Mouse (Mus musculus) left cerebral cortex, adult 2 months (tissue): Measurements from ENCODE around the gene Vwa8. TPM values are rescaled to one million over a fixed set of nuclear protein-coding genes. Genes with fewer than 3 reads are reported as not detected.
"Not testable (repeated sequence)": the region's sequence is repeated elsewhere in the genome, so short reads cannot be mapped to it uniquely, and the experiment has no call there.

Experiments
- DNase-seq, 2 experiments: peaks; one replicate each; pipeline ENCODE4 v3.0.0; 2021 to 2022; ENCODE audit warnings: low spot score in 2 of 2, mixed read lengths in 1 of 2; ENCODE audit errors: extremely low spot score in 1 of 2
- H3K27ac ChIP-seq: fragments of 200-600 bp; 2 replicates; pipeline ENCODE4 v1.8.1; 2022
- H3K4me3 ChIP-seq: fragments of 200-600 bp; 2 replicates; pipeline ENCODE4 v1.8.1; 2022
- CTCF ChIP-seq: fragments of 200-600 bp; IDR thresholded peaks from 2 replicates; pipeline ENCODE4 v1.8.1; 2022; ENCODE audit warnings: antibody characterized with exemption, mild to moderate bottlenecking, moderate library complexity
- intact Hi-C: fragments of 180-260 bp; cut with DNase I; formaldehyde crosslinking; loops from one replicate; pipeline ENCODE4 v1.15.1; 2025
- total RNA-seq, 2 experiments: library from RNA; stranded (reverse); gene quantifications; 2 replicates each; pipeline ENCODE4 v1.2.3; 2021

Gene Vwa8
- total RNA-seq, 2 experiments from 2014 or later: 31.7 to 32.3 TPM

DNA sequence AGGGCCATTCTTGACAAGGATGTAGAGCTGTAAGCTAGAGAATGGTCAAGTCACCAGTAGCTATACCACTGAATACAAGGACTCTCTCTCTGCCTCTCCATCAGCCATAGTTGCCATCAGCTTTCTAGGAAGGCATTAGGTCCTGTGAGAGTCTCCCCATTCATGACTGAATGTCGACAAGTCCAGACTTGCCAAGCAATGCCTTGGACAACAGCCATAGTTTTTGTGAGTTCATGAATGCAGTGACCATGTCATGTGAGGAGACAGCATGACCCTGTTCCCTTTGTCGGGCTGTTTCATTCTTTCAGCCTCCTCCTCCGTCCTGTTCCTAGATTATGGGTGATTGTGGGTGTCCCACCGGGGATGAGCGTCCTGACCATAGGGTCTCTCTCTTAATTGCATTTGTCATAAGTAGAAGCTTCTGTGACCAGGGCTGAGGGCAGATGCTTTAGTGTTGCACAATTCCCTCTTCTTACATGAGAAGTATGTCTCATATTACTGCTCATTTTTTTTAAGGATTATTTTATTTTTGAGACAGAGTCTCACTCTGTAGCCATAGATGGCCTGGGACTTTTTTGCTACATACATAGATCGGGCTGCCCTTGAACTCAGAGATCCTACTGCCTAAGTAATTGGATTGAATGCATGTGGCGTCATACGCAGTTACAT, 37.8 kb downstream of the Vwa8 start:
- intact Hi-C loops: no loop called here
- TF ChIP-seq CTCF: no peak
- H3K4me3 ChIP-seq: no peak overlapping the region
- no peak overlapping the region for H3K27ac ChIP-seq
- no peak for DNase-seq

DNA sequence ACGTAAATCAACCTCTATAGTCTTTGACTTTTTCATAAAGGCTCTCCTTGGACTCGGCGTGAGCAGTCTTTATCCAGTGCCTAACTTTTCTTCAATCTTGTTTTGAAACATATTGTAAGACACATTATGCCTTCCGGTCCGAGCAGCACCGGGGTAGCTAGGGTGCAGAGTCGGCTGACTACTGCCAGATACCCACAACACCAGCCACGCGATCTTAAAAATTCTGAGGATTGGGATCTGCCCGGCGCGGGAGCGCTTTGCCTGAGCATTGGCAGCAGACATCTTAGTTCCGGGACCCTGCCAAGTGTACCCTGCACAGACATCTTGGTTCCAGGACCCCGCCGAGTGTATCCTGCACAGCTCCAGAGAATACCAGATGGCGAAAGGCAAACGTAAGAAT, 38.6 kb downstream of the Vwa8 start:
- H3K27ac ChIP-seq, DNase-seq, intact Hi-C loops, H3K4me3 ChIP-seq: not testable (repeated sequence)

- Histone ChIP-seq H3K27ac (no peak overlapping the region), H3K4me3 (no peak overlapping the region)
- TF ChIP-seq CTCF: no peak
- DNase-seq: no peak
- intact Hi-C loops: loop anchor here (5.0 kb wide), 1 partner anchor 163 kb away; the partner anchor contains the start of gene Dgkh
Observed at GRCm38 (mm10) chr14:78895496-78895895, 46.6 kb downstream of the Vwa8 start.

DNA sequence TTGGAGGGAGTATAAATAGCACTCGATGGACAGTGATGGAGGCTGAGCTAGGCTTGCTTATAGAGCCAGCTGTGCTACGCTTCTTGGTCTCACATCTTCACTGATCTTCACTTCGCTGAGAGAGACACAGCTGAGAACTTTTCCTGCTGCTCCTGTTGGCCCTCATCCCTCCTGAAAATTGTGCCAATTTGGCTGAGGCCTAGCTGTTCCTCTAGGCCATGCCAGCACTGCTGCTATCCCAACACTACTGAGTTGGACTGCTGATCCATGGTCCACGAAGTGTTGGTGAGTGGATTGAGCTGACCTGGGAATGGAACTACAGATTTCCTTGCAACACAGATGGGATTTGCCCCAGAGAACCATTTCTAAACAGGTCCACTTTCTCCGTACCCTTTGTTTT, 47.4 kb downstream of the Vwa8 start:
- Histone ChIP-seq H3K27ac (no peak overlapping the region), H3K4me3 (no peak overlapping the region)
- no peak for DNase-seq
- no peak for TF ChIP-seq CTCF
- intact Hi-C loops: loop anchor here (5.0 kb wide), 1 partner anchor 164 kb away; the partner anchor contains the start of gene Dgkh

- Histone ChIP-seq H3K4me3 (no peak overlapping the region), H3K27ac (no peak overlapping the region)
- intact Hi-C loops: no loop called here
- TF ChIP-seq CTCF: no peak; the same call in none of the 2 replicates
- DNase-seq: peak; percentile 18 to 29
Observed at GRCm38 (mm10) chr14:78900770-78901169, 51.9 kb downstream of the Vwa8 start.

- intact Hi-C loops: no loop called here
- no peak for DNase-seq
- no peak overlapping the region for H3K27ac ChIP-seq
- no peak for TF ChIP-seq CTCF
- H3K4me3 ChIP-seq: no peak overlapping the region
Observed at GRCm38 (mm10) chr14:78908205-78908863, 59.5 kb downstream of the Vwa8 start.

GRCm38 (mm10) chr14:78912076-78912475, 63.2 kb downstream of the Vwa8 start:
- intact Hi-C loops: no loop called here
- DNase-seq: no peak
- TF ChIP-seq CTCF: no peak
- H3K27ac ChIP-seq: no peak overlapping the region
- no peak overlapping the region for H3K4me3 ChIP-seq

DNA sequence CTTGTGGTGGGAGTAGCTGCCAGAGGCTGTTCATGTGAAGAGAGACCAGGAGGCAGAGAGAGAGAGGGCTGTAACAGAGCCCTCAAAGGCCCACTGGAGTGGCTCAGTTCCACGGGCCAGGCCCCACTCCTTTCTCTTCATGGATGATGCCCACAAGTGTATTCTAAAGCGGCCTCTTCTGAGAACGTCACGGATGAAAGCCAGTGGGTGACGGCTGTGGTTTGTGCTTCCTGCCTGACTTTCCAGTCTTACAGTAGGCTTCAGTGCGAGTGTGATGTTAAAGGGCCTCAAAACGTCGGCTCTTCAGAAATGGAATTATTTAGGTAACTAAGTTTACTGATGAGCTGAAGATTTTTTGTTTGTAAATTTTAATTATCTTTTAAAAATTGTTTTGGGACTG, 65.3 kb downstream of the Vwa8 start:
- no peak for DNase-seq
- intact Hi-C loops: no loop called here
- TF ChIP-seq CTCF: no peak
- H3K27ac ChIP-seq: no peak overlapping the region
- H3K4me3 ChIP-seq: no peak overlapping the region

DNA sequence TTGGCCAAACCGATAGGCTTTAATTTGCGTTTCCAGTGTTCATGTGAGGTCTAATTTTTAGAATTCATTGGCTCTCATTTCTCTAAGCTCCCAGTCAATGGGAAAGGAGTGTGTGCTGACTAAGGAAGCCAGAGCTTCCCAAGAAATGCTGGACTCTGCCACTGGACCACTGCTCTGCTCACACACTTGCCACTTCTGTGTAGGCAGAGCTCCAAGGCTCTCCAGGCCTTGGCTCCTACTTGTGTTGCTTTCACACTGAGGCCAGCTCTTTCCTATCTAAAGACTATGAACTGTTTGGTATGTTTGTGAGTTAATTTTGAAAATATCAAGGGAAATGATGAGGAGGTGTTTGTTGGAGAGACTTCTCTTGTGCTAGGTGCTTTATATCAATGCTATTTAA, 67.8 kb downstream of the Vwa8 start:
- DNase-seq: no peak
- intact Hi-C loops: no loop called here
- TF ChIP-seq CTCF: no peak
- Histone ChIP-seq H3K27ac (no peak overlapping the region), H3K4me3 (no peak overlapping the region)

DNA sequence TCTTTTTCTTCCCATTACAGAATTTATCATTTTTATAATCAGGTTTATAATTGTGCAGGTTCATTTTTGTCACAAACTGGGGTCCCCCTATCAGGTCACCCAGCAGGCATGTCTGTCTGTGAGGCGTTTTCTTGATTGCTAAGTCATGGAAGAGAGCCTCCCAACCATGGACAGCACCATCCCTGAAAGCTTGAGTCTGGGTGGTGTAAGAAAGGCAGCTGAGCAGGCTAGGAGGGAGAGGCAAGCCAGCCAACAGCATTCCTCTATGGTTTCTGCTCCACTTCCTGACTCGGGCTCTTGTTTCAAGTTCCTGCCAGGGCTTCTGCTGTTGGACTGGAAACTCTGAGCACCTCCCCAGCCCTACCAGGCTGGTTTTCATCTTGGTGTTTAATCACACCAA, 72.4 kb downstream of the Vwa8 start:
- Histone ChIP-seq H3K4me3 (no peak overlapping the region), H3K27ac (no peak overlapping the region)
- no peak for DNase-seq
- intact Hi-C loops: no loop called here
- no peak for TF ChIP-seq CTCF

GRCm38 (mm10) chr14:78923631-78924030, 74.8 kb downstream of the Vwa8 start:
- DNase-seq: no peak
- no peak for TF ChIP-seq CTCF
- H3K27ac ChIP-seq: no peak overlapping the region
- intact Hi-C loops: no loop called here
- H3K4me3 ChIP-seq: no peak overlapping the region

DNA sequence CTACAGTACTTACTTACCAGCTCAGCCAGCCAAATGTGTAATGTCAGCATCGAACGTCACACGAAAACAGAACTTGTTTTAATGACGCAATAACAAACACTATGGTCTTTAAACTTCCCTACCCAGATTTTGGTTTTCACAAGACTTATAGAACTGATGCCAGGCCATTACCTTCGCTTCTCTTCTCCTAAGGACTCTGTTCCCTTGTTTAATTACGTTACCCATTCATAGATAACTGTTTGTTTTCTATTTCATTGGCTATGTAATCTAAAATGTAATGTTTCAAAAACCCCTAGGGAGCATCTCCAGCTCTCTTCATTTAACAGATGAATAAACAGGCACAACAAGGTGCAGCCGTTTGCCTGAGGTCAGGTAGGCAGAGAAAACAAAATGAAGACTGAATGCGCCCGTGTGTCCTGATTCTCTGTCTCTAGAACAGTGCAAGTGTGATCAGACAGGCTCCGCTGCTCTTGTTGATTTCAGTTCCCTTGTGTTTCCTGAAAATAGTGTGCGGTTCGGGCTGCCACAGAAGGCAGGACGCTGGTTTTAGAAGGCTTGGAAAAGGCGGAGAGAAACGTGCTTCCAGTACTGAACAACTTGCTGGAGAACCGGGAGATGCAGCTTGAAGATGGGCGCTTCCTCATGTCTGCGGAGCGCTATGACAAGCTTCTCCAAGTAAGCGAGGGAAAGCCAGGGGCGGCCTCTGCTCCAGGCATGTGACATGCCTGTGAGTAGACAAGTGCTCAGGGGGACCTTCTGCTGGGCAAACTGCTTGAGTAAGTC, 76.1 kb downstream of the Vwa8 start:
- intact Hi-C loops: no loop called here
- Histone ChIP-seq H3K27ac (peak overlapping the region; percentile 33; the same call in 1 of the 2 replicates), H3K4me3 (peak overlapping the region; percentile 19; the same call in 1 of the 2 replicates)
- no peak for TF ChIP-seq CTCF
- DNase-seq: peak in 1 of 2 experiments; percentile 32
